Mouse (Mus musculus) frontal cortex, postnatal 14 days (tissue): Measurements from ENCODE around the gene Lamb3.

Source experiments
- DNase-seq, 2 experiments: peaks; one replicate each; pipeline ENCODE4 v3.0.0; 2022; ENCODE audit warnings: low spot score in 2 of 2

Lamb3 gene

DNA sequence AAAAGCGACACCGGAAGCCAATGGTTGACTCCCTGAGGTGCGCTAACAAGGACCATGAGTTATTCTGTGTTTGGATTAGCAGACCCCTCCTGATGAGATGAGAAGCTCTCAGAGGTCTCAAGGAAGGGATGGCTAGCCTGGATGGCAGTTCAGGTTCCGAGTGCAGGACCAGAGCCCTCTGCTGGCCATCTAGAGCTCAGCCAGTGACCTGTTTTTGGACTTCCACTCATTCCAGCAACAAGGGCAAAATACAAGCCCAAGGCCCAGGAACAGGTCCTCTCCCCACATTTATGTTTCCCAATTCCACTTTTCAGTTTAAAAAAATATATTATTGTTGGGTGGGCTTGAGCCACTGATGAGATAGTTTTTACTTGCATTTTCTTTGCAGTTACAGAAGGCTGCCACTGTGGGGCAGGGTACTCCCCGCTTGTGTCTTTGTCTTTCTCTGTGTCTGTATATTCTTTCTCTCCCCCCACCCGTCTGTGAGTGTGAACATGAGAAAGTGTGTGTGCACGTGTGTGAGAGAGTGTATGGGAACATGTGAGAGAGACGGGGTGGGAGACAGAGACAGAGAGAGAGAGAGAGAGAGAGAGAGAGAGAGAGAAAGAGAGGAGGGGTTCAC lies 175.5 kb downstream of the Lamb3 start:
- DNase-seq, result peak in 1 of 2 experiments; percentile 39

DNA sequence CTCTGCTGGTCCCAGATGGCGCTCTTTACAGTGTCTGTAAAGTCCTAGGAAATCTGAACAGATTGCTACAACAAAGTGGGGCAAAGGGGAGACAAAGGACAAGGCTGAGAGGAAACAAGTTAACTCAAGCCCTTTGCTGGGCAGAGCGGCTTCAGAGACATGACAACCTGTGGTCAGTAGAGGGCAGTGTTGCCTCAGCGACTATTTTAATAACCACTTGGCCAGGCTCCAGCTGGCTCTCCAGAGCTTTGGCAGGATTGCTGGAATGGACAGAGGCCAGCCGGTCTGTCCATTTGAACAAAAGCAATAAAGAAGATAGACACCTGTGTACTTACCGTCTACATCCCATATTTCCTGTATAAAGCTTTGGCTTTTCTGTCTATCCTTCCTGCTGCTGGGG lies 178.6 kb downstream of the Lamb3 start:
- DNase-seq, result peak; percentile 69 to 79

DNA sequence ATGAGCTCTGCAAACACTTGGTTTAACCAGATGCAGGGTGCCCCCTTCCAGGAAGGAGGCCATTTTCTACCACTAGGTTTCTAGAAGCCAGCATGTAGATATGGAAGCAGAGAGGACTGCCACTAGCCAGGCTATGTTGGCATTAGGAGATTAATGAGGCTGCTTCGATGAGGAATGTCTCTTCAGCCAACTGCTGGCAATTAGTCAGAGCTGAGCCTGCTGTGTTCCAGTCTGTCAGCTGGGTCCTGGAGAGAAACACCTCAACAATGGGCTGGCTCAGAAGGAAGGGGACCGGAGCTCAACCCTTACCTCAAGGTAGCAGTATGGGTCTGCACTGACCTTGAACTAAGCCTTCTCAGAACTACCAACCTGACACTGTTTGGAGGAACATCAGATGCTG lies 179.7 kb downstream of the Lamb3 start:
- no peak for DNase-seq

DNA sequence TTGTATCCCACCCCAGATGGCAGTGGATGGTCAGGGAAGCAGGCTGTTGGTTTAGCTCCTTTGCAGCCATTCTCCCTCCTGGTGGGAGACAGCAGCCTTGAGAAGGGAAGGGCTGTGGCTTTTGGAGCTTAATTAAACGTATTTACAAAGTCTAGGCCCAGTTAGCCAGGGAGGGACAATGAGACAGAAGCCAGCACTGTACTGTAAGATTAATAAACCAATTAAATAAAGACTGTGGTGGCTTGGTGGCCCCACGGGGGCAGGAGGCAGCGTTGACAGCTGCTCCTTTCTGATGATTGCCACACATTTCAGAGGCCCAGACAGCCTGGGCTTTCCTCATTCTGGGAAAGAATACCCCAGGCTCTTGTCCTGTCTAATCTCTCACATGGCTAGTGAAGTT lies 182.0 kb downstream of the Lamb3 start:
- DNase-seq, result no peak

DNA sequence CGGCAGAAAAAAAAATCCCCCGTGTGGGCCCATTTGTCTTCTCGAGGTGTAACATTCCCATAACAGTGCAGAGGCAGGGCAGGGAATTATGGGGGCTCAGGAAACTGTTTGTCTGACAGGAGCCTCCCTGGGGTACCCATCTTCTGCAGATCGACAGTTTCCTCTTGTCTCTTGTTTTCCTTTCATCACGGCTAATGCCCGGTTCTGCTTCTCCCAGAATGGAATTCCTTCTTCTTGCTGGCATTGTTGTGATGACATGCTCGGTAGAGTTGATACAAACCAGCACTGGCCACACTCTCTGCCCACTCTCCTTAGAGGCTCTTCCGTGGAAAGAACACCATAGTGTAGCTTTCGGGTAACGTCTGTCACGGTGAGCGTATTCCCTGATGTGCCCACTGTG lies 182.5 kb downstream of the Lamb3 start:
- no peak for DNase-seq

DNA sequence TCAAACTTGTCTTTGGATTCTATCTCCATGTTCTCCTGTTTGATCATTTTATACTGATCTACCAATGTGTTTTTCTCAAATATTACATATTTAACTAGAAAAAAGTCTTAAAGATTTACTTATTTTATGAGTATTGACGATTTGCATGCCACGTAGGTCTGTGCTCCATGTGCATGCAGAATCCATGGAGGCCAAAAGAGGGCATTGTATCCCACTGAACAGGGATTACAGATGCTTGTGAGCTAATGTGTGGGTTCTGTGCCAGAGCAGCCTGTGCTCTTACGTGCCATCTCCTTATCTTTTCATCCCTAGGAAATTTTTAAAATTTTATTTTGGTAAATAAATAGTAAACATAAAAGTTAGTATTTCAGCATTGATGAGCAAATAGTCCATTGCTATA lies 184.8 kb downstream of the Lamb3 start:
- DNase-seq, result no peak
